Mouse (Mus musculus): Measurements from ENCODE around the gene Tmem253.
A peak's percentile ranks its signal among the peaks of the same experiment; 100 is the strongest.

The Tmem253 gene

DNA sequence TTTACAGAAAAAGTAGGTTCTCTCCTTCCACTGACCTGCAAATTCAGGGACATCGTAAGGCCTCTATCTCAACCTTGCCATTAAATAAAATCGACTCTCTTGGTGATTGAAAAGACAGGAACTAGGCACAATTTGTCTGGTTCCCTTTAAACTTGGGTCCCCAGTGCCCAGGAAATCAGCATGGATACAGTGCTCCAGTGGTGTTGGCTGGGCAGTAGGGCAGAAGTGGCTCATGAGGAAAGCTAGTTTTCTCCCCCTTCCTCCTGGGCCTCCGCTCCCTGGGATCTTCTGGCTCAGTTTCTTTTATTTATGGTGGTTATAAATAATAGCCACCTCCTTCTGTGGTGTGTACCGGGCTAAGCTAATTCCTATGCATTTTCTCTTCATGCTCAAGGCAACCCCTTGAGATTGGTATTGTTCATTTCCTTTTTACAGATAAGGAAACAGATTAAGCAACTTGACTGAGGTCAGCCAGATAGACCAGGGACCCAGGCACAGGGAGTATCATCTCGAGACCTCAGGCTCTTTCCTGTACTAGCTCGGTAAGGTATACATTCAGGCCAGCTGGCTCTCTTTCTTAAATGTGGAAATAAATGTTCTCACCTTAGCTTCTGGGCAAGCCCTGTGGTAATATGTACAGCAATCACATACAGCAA, at the start of gene Tmem253:
Tmem253 (plus strand) TSS at position 214 of the 656 bp plus-strand sequence.
- no peak for DNase-seq (ENCODE audit: low spot score in 2 of 2)

- no peak for DNase-seq (ENCODE audit: low spot score in 2 of 2)
Measured at GRCm38 (mm10) chr14:51967400-51967799, 48.1 kb upstream of the Tmem253 start.

- DNase-seq (ENCODE audit: low spot score in 2 of 2), result no peak
Measured at GRCm38 (mm10) chr14:51979252-51979651, 36.2 kb upstream of the Tmem253 start.

- DNase-seq (ENCODE audit: low spot score in 2 of 2), result no peak
Measured at GRCm38 (mm10) chr14:51983251-51983650, 32.2 kb upstream of the Tmem253 start.

- DNase-seq (ENCODE audit: low spot score in 2 of 2), result no peak
Measured at GRCm38 (mm10) chr14:51983855-51984246, 31.6 kb upstream of the Tmem253 start.

DNA sequence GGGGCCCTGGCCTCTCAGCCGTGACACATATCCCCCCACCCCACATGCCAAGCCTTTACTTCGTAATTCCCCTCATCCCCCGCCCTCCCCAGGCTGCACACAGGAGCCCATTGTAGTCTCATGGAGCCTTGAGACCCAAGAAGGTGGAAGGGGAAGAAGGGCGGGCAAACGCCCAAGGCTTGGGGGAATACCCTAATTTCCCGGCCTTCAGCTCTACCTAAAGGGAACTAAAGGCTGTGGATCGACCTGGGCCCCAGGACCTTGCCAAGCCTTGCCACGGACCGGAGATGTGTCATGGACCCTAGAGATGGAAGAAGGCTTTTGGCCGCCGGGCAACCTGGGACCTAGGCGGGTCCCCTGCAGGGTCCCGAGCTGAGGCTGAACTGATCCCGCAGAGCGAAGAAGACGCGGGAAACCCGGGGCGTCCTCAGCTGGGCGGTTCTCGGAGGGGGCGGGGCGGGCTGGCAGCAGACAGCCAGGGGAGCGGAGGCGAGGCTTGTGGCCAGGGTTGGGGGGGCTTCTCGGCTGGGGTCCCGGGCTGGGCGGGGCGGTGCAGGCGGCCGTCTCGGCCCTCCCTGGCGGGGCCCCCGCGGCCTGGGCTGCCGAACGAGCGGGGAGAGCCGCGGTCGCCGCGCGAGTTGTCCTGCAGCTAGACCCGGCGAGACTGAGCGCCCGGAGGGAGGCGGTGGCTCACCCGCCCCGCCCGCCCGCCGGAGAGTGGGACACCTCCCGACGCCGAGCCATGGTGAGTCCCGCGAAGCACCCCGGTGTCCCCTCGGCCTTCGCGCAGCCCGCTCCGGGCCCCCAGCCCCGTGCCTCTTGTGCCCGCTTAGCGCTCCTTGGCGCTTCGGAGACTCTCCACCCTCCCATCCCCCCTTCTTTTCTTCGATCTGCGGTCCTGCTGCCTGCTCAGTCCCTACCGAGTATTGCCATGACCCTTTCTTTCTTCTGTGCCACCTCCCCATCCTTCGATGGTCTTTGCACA, 30.9 kb upstream of the Tmem253 start, which contains the start of gene Arhgef40:
Arhgef40 (plus strand) TSS at position 473 of the 985 bp plus-strand sequence.
- DNase-seq (ENCODE audit: low spot score in 2 of 2), result peak; percentile 62 to 69

GRCm38 (mm10) chr14:51985301-51986152, 29.9 kb upstream of the Tmem253 start:
- peak; percentile 57 to 80 for DNase-seq (ENCODE audit: low spot score in 2 of 2)

GRCm38 (mm10) chr14:51986153-51986505, 29.3 kb upstream of the Tmem253 start:
- DNase-seq (ENCODE audit: low spot score in 2 of 2), result no peak

GRCm38 (mm10) chr14:51987177-51987576, 28.3 kb upstream of the Tmem253 start:
- no peak for DNase-seq (ENCODE audit: low spot score in 2 of 2)

DNA sequence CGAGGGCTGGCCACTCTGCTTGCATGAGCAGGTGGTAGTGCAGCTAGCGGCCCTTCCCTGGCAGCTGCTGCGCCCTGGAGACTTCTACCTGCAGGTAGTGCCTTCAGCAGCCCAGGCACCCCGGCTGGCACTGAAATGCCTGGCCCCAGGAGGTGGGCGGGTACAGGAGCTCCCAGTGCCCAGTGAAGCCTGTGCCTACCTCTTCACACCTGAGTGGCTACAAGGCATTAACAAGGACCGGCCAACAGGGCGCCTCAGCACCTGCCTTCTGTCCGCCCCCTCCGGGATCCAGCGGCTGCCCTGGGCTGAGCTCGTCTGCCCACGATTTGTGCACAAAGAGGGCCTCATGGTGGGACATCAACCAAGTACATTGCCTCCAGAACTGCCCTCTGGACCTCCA, 26.7 kb upstream of the Tmem253 start:
- no peak for DNase-seq (ENCODE audit: low spot score in 2 of 2)

GRCm38 (mm10) chr14:51989461-51989970, 25.9 kb upstream of the Tmem253 start:
- no peak for DNase-seq (ENCODE audit: low spot score in 2 of 2)

DNA sequence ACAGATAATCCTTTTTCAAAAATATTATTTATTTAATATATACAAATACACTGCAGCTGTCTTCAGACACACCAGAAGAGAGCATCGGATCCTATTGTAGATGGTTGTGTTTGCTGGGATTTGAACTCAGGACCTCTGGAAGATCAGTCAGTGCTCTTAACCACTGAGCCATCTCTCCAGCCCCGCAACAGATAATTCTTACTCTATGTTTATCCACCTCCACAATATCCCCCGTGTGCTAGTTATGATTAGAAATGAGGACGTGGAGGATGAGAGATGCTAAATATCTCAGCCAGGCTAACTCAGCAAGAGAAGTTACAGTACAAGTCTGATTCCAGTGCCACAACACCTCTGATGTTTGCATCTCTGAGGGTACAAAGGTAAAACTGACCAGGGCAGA, 21.0 kb upstream of the Tmem253 start:
- no peak for DNase-seq (ENCODE audit: low spot score in 2 of 2)

- DNase-seq (ENCODE audit: low spot score in 2 of 2), result no peak
Measured at GRCm38 (mm10) chr14:51995219-51995871, 20.1 kb upstream of the Tmem253 start.

GRCm38 (mm10) chr14:51996231-51996841, 19.1 kb upstream of the Tmem253 start:
- no peak for DNase-seq (ENCODE audit: low spot score in 2 of 2)

- no peak for DNase-seq (ENCODE audit: low spot score in 2 of 2)
Measured at GRCm38 (mm10) chr14:51996866-51997265, 18.6 kb upstream of the Tmem253 start.

- no peak for DNase-seq (ENCODE audit: low spot score in 2 of 2)
Measured at GRCm38 (mm10) chr14:51997483-51997882, 18.0 kb upstream of the Tmem253 start.

DNA sequence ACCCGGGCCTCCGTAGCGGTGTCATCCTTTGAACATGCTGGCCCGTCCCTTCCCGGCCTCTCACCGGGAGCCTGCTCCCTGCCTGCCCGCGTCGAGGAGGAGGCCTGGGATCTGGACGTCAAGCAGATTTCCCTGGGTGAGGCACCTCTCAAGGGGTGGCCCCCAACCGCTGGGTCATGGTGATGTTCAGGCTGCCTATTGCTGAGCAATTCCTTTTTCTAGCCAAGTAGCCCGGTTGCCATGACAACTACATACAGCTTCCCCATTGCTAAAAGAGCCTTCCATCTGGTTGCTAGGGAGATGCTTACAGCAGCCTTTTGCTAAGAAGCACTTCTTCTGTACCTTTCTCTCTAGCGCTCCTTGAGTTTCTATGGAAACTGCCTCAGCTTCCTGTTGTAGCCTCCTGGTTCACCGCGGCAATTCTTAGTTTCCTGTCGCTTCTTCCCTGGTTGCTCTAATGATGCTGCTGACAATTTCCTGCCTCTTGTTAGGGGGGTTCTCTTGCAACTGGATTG, 11.4 kb upstream of the Tmem253 start:
- no peak for DNase-seq (ENCODE audit: low spot score in 2 of 2)

DNA sequence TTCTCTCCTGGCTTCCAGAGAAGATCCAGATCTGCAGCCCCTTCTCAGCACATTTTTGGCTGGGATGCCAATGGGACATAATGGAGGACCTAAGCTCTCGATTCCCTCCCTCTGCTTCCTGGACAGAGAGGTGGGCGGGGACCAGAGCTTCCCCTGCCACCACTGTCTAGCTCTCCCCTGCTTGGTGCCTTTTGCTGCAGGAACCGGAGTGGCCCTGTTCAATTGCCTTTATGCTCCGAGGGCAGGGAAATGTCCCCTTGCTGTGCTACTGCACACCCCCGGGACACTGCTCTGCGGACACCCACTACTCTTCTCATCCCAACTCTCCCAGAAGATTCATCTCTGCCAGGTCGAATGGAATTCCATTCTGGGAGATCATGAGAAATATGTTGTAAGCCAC, 10.3 kb upstream of the Tmem253 start:
- DNase-seq (ENCODE audit: low spot score in 2 of 2), result no peak

DNA sequence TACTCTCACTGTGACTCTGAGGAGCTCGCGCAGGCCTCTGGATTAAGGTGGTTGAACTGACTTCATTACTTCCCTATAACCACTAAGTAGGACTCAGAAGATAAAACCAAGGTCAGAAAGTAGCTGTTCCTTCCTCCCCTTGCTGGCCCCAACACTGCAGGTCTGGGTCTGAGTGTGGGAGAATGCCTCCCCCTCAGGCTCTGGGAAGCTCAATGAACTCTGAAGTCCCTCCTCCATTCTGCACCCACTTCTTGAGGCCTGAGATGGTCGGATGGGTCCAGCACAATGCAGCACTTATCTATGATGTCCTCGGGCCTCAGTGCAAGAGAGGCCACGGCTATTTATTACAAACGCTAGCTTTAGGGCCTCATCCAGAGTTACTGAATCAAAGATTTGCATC, 9.8 kb upstream of the Tmem253 start:
- DNase-seq (ENCODE audit: low spot score in 2 of 2), result no peak

DNA sequence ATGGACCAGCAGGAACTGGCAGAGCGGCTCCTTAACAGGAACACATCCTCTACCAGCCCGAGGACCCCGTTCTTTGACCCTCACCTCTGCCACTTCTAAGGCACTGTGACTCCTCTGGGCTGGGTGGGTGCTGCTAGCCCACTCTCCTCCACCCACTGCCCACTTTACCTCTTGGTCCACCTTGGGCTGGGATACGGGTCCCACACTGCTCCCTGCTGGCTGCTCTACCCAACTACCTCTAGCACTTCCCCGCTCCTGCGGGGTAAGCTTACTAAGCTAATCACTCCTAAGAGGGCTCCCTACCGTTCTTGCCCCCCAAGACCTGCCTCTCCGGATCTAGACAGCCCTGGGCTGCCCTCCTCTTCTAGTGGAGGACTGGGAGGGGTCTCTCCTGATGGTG, 9.2 kb upstream of the Tmem253 start:
- DNase-seq (ENCODE audit: low spot score in 2 of 2), result no peak

Measured in urinary bladder, adult 18-20 months (tissue).